Mouse (Mus musculus) frontal cortex, postnatal 25 days (tissue): ENCODE measurements at regions not wholly inside any gene's neighbourhood (a gene's known extent, or its start where the extent isn't known, plus 50 kb on each side); places are given as distances from the start of the nearest gene placed in this dataset.
A peak's percentile ranks its signal among the peaks of the same experiment; 100 is the strongest.
"Not testable (repeated sequence)": the region's sequence is repeated elsewhere in the genome, so short reads cannot be mapped to it uniquely, and the experiment has no call there.

Source experiments
- DNase-seq, 2 experiments: peaks; one replicate each; pipeline ENCODE4 v3.0.0; 2022; ENCODE audit warnings: low spot score in 2 of 2

DNA sequence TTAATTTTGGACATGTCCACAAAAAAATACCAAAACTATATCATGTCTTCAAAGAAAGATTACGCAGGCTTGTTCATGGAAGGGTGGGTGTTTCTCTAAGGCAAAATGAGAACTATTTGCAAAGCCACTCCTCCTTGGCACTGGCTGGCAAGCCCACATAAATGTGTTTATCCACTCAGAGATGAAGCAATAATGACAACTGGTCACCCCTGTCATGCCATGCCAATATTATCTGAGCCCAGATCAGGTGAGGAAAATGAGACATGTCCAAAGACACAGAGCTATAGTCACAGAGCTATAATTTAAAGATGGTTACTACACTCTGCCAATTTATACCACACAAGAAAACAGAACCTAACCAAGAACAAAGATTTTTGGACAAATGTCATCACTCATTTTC is 227.0 kb upstream of the Zfp703 start:
- no peak for DNase-seq

GRCm38 (mm10) chr8:26751651-26752050 is 225.5 kb upstream of the Zfp703 start:
- DNase-seq: no peak

DNA sequence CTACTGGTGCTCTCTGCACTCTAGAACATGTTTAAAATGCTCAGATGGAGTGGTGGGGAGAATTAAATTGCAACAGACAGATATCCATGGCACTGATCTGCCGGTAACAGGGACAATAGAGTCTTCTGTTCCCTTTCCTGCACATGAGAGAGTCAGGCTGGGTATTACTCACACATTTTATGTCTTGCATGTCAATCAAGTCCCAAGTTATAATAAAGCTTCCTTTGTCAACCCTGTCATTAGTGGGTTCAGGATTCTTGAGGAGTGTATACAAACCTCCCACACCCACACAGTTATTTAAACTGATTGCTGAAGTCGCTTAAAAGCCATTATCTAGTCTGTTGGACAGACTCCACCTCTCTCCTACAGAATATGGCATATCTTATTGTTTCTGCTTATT is 220.7 kb upstream of the Zfp703 start:
- no peak for DNase-seq

- DNase-seq: no peak
Measured at GRCm38 (mm10) chr8:26760726-26761125, 216.4 kb upstream of the Zfp703 start.

DNA sequence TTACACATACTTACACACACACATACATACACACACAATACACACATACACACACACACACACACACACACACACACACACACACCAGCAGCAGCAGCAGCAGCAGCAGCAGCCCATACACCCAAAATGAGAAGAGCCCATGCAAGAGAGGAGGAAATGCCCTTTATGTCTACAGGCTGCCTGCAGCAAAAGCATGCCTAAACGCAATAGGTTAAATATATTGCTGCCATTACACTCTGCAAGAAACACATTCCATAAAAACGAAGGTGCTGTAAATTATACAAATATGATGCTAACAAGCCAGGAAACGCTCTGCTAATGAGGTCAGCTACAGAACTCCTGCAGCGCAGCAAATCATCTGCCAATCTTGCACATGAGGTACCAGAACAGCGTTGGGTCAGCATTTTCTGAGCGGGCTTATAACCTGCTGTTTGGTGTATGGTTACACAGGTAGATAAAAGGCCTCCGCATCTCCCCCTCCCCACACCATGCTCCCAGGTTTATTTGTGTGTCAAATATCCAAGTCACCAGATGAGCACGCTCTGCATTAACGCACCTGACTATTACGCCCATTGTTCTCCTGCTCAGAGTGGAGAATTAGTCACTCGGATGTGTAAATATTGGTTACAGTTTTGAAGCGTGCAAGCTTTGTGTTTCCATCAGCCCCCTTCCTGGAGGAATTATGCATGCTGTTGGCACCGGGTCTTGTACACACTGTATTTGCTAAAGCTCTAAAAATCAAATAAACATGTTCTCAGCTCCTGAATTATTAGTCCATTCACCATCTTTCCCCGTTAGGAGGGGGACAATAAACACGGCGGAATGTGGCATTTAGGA is 214.0 kb upstream of the Zfp703 start:
- no peak for DNase-seq

DNA sequence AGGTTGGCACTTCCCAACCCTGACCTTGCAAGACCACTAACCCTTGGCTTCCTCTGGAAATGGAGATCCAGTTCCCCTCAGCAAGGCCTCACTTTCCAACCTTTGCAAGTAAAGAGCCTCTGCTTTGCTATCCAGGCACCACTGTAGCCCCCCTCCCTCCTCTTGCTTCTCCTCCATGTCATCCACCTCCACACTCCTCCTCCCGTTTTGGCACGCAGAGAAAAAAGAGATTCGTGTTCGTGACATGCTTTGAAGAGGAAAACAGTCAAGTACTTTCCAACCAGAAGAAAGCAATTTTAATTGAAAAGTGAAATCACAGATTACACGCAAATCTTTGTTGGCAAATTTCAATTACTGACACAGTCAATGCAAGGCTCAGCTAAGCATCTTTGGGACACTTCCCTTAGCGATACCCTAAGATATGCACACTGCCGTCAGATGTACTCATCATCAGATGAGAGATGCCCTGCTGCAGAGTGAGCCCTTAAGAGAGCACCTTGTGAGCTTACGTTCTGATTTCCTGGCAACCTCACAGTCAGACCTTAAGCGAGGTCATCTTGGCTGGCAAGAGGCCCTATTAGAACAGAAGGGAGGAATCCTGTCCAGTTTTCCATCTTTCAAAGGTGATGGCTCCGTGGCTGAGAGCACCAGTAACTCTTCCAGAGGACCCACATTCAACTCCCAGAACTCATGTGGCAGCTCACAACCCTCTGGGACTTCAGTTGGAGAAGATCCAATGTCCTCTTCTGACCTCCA is 208.5 kb upstream of the Zfp703 start:
- DNase-seq: no peak

- DNase-seq: no peak
Measured at GRCm38 (mm10) chr8:26770424-26770886, 206.7 kb upstream of the Zfp703 start.

- no peak for DNase-seq
Measured at GRCm38 (mm10) chr8:26778917-26779537, 198.1 kb upstream of the Zfp703 start.

- peak; percentile 53 to 58 for DNase-seq
Measured at GRCm38 (mm10) chr8:26780515-26780914, 196.6 kb upstream of the Zfp703 start.

DNA sequence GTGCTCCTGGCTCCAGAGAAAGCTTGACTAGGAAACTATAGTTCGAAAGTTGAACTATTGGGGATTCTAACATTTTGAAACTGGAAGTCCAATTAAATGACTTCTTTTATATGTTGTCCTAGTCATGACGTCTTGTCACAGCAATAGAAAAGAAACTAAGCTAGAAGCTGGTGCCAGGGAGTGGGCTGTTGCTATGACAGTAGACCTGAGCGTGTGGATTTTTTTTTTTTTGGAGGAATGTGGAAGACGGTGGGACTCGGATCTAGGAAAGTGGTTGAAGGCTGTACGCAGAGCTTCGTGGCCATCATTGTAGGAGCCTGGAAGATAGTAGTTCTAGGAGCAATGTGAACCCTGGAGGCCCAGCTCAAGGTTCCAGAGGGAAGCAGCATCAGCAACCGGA is 194.2 kb upstream of the Zfp703 start:
- DNase-seq: not testable (repeated sequence)

GRCm38 (mm10) chr8:26784381-26784780 is 192.7 kb upstream of the Zfp703 start:
- DNase-seq: no peak

GRCm38 (mm10) chr8:26791795-26792194 is 185.3 kb upstream of the Zfp703 start:
- no peak for DNase-seq

DNA sequence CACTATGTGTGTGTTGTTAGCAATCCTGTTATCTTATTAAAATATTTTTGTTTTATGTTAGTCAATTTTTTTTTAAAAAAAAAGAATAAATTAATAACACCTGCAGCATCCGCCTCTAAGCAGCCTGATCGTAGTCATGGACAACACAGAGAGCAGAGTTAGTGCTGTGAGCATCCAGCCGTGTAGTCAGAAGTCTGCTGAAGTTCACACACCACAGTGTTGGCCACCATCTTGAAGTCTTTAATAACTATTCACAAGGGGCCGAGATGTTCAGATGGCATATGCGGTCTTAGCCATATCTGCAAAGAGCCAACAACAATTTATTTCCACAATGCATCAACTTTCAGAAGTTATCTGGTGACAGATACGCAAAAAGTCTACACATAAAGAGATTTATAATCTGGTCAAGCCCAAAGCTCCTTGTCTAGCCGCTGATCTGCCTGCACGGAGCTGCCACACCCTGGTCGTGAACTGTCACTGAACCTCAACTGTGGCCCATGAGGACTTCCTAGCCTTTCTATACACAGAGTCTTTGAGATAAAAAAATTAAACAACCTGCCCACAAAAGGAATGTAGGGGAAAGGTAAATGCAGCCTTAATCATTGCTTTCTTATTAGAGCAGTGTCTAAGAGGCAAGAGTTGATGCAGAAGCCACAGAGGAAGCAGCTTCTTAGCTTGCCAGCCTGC is 183.4 kb upstream of the Zfp703 start:
- DNase-seq: no peak

DNA sequence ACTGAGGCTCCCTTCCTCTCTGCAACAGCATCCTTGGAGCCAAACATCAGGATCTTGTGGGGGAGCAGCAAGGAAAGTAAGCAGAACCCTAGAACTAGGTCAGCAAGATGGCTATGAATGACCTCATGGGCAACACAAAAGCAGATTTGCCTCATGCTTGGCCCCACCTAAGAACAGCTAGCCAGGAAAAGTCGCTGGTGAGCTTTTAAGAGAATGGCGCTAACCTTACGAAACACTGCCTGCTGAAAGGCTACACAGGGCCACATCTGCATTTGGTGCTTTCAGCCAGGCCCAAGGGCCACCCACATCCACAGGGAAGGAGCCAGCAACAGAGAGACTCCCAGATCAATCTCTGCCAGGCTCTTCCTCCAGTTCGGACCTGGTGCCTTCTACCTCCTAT is 182.7 kb upstream of the Zfp703 start:
- no peak for DNase-seq

DNA sequence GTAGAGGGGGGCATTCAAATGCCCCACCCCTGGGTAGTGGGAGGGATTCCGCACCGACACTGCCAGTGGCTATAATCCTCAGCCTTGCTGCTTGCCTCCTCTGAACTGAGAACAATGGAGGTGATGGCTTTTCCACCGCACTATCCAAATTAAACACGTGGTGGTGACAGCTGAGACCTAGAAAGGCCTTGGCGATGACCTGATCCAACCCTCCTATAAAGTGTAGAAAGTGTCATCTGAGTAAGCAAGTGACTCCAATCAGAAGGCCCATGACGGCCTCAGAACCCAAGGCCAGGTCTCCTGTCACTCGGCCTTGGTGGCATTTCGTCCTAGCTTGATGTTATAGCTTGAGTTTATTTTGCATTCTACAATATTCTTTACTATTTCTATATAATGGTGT is 181.5 kb upstream of the Zfp703 start:
- no peak for DNase-seq

DNA sequence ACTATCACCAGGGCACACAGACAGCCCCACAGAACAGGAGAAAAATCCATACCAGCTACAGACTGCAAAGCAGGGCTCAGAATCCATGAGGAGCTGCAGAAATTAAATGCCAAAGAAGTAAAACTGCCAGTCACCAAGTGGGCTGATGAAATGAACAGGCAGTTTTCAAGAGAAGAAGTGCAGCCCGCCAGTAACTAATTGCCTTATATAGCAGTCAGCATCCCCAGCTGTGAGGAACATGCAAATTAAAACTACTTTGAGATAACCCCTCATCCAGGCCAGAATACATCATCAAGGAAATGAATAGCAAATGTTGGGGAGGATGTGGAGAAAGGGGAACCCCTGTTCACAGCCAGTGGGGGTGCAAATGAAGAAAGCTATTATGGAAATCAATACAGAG is 177.3 kb upstream of the Zfp703 start:
- no peak for DNase-seq

DNA sequence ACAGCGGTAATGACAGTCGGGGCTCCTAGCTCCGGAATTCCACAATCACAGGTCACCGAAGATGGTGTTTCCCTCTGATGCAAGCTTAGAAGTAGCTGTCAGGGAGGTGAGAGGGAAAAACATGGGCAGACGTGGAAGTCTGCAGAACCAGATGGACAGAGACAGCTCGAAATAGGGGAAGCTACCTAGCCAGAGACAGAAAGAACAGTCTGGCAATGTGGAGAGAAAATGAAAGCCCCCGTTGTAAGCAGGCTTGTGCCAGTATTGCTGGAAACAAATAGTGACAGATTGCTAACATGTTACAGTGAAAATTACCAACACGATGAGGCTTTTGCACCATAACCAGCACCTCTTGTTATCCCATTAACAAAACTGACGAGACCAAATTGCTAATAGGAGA is 173.0 kb upstream of the Zfp703 start:
- DNase-seq: no peak

- DNase-seq: no peak
Measured at GRCm38 (mm10) chr8:26804901-26805341, 172.2 kb upstream of the Zfp703 start.

DNA sequence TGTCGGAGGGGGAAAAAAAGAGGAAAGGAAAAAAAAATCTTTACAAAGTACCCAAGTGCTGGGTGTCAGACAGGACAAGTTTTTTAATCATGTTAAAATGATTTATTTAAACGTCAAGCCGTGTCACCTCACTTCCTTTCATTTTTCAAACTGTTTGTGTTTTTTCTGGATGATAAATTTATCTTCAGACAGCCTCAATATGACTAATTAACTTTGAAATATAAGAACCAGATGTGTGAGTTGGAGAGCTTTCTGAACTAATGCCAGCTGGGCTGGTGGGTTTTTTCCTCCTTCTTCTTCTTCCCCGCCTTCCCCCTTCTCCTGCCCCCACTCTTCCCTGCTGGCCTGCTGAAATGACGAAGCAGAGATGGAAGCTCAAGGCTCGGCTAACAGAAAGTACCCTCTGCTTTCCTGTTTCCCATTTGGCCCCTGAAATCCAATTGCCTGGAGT is 171.7 kb upstream of the Zfp703 start:
- DNase-seq: no peak

DNA sequence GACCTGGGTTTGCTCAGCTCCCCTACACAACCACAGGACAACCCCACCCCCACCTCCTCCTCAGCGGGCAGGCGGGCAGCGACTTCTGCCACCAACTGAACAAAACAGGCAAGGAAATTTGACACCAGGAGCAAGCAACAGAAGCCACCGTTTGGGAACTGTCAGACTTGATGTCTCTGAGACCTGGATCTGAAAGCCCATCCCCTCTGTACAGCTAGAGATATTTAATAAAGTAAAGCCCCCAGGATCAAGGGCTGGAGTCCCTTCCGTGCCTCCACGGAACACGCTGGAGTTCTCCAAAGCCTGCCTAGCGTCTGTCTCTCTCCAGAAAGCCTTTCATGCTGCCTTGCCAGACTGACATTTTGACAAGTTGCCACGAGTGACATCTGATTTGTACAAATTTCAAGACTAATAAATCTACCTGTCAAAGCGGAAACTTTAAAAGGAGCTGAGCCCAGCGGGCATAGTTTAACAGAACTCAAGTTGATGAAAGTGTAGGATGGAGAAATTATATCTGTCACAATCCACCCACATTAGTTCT is 168.9 kb upstream of the Zfp703 start:
- DNase-seq: no peak

GRCm38 (mm10) chr8:26808771-26809170 is 168.4 kb upstream of the Zfp703 start:
- no peak for DNase-seq

DNA sequence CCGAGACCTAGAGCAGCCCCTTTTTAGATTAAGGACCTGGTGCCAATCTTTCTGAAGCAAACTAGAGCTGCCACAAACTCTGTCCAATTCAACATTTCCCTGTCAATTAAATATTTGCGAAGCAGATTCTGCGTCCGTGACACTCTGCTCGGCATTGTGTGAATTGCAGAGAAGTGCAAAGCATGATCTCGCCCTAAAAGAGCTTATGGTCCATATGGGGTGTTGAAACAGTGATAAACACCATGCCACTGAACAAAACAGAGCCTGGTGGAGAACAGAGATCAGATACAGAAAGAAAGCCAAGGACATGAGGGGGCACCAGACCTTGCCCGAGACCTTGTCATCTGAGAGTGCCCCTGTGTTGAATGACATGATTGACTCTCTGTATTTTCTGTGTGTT is 167.2 kb upstream of the Zfp703 start:
- no peak for DNase-seq
